Mouse (Mus musculus) embryonic fibroblast, embryonic 13.5 days (primary cell): ENCODE results near the gene Gipr.
A peak's percentile ranks its signal among the peaks of the same experiment; 100 is the strongest.

Source experiments
- CTCF ChIP-seq: IDR thresholded peaks from 2 replicates; pipeline ENCODE4 v1.5.1; 2011; ENCODE audit warnings: mild to moderate bottlenecking, control low read depth, low read length, moderate library complexity, borderline replicate concordance; ENCODE audit not compliant: insufficient read depth
- POLR2A ChIP-seq: IDR thresholded peaks from 2 replicates; pipeline ENCODE4 v1.6.1; 2011; ENCODE audit warnings: low read depth, mild to moderate bottlenecking, control low read depth, low read length, moderate library complexity

DNA sequence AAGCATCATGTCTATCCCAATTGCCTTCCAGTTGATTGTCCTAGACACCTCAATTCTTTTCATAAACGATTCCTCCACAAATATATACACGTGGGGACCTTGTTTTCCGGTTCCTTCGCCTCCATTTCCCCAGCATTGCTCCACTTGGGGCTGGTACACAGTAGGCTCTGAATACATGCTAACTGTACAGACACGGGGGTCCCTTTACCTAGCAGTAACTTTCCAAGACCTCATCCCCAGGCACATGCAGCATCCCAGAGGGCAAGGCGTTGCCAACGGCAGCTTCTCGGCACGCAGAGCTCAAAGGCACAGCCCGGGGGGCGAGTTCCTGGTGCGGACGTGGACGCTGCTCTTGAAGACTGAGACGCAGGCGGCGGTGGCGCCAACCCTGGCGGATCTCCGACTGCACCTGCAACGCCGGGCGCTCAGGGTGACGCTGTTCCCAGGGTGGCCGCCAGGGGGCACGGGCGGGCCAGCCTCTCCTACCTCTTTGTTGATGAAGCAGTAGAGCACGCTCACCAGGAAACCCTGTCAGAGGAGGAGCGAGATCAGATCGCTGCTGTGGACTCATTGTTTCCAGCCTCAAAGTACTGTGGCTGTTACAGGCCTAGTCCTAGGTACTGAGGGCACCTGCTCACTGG, 8.6 kb downstream of the Gipr start:
- peak; percentile 71 for TF ChIP-seq CTCF
- no peak for TF ChIP-seq POLR2A
